Comparison of ENCODE assay signal across 12 mouse cellular contexts in genomic region chr12:8786984-8787730, GRCm38 (mm10). TPM values are rescaled to one million over a fixed set of nuclear protein-coding genes. Genes with fewer than 3 reads are reported as not detected.
A peak's percentile ranks its signal among the peaks of the same experiment; 100 is the strongest.
DNase-seq lines count a peak whose midpoint lies in the region; ATAC-seq and TF ChIP-seq lines count a peak whose summit lies in the region.
"Had no signal": no experiment of that assay in that cellular context is flagged by ENCODE, and none has a peak within 500 bp of the region (broad histone marks: within the 10 kb centered on the region; RNA-seq: fewer than 3 reads in every experiment).

No protein-coding gene starts in this region.

- no peaks in the 10 kb centered on the region for H3K27me3 ChIP-seq in heart, embryonic 12.5 days (replicated peaks)
- H3K27me3 ChIP-seq in limb, embryonic 15.5 days: no peaks in the 10 kb centered on the region
- H3K27me3 ChIP-seq: neural tube, embryonic 13.5 days had no signal

- peak; percentile 48 to 61 for DNase-seq in heart, adult 18-20 months
- peak; percentile 31 for DNase-seq in lung, postnatal 36 days
- DNase-seq in lung, postnatal 10 days: no peak
- DNase-seq in thymus, postnatal 36 days: peak; percentile 32 to 53
- DNase-seq in kidney, adult 18-20 months: no peak
- no peak for DNase-seq in layer of hippocampus, adult 2 months (ENCODE audit: low spot score in 2 of 2)
- DNase-seq: liver had no signal

- TF ChIP-seq CTCF in layer of hippocampus, adult 2 months (conservative IDR thresholded peaks at IDR 0.05): no peak

- 87% methylated on average over 12 of the region's 12 CpGs for WGBS in heart, embryonic 12.5 days
- 75% methylated on average over 12 of the region's 12 CpGs for WGBS in limb, embryonic 15.5 days

- peaks cover 22% of the 10 kb centered on the region for H3K36me3 ChIP-seq in heart, embryonic 12.5 days
- H3K36me3 ChIP-seq in limb, embryonic 15.5 days: peaks cover 31% of the 10 kb centered on the region

- ATAC-seq in heart, embryonic 12.5 days (ENCODE audit: insufficient number of reproducible peaks, low FRiP score): no peak
- no peak for ATAC-seq in limb, embryonic 15.5 days (ENCODE audit: insufficient number of reproducible peaks, low FRiP score, low TSS enrichment, low read depth)
- ATAC-seq: forebrain, embryonic 16.5 days; inflammation-experienced regulatory T-cells, adult 6 months had no signal

- no peak overlapping the region for H3K9ac ChIP-seq in heart, embryonic 12.5 days
- H3K9ac ChIP-seq in limb, embryonic 15.5 days: no peak overlapping the region
- H3K9ac ChIP-seq: neural tube, embryonic 13.5 days had no signal

- peaks cover 23% of the 10 kb centered on the region for H3K4me1 ChIP-seq in heart, embryonic 12.5 days (replicated peaks)
- peaks cover 51% of the 10 kb centered on the region for H3K4me1 ChIP-seq in limb, embryonic 15.5 days

- no peak overlapping the region for H3K4me3 ChIP-seq in heart, embryonic 12.5 days
- H3K4me3 ChIP-seq in limb, embryonic 15.5 days: no peak overlapping the region
- H3K4me3 ChIP-seq in layer of hippocampus, adult 2 months: no peak overlapping the region
- H3K4me3 ChIP-seq: neural tube, embryonic 13.5 days had no signal

- no peak overlapping the region for H3K27ac ChIP-seq in heart, embryonic 12.5 days (ENCODE audit: poor library complexity, severe bottlenecking)
- H3K27ac ChIP-seq in limb, embryonic 15.5 days: peak overlapping the region; percentile 68
- H3K27ac ChIP-seq in layer of hippocampus, adult 2 months: no peak overlapping the region
- H3K27ac ChIP-seq: neural tube, embryonic 13.5 days had no signal

- H3K4me2 ChIP-seq in heart, embryonic 12.5 days: no peak overlapping the region
- no peak overlapping the region for H3K4me2 ChIP-seq in limb, embryonic 15.5 days
- H3K4me2 ChIP-seq: neural tube, embryonic 13.5 days had no signal

- H3K9me3 ChIP-seq in heart, embryonic 12.5 days (replicated peaks): no peaks in the 10 kb centered on the region
- H3K9me3 ChIP-seq in limb, embryonic 15.5 days: no peaks in the 10 kb centered on the region
- H3K9me3 ChIP-seq: neural tube, embryonic 13.5 days had no signal

RNA-seq across cellular contexts. Expression of gene Sdc1, which starts 16.0 kb away (rescaled TPM):
- total RNA-seq in heart, adult 18-20 months (2021): 1 to 10 TPM; 5.2 to 6.6 TPM
- polyA plus RNA-seq in heart, embryonic 12.5 days (2016; fragmentation: Nextera tagmentation; extraction: Ambion mirVana): 46.0 and 46.4 TPM in 2 replicates
- polyA plus RNA-seq in limb, embryonic 15.5 days (2015; fragmentation: Nextera tagmentation; extraction: Ambion mirVana): 285 and 309 TPM in 2 replicates
- under 1 TPM; 0.69 to 0.93 TPM for total RNA-seq in layer of hippocampus, adult 2 months (2021)

Comparison
In these comparisons a context has a peak if more than half of its experiments do, and no peak if none do; other contexts are left out.
1. DNase-seq: peak in heart, adult 18-20 months (2 of 2), lung, postnatal 36 days (single experiment) and thymus, postnatal 36 days (2 of 2); none in lung, postnatal 10 days (single experiment), kidney, adult 18-20 months (single experiment) and layer of hippocampus, adult 2 months (0 of 2).